ENCODE assay signal across 8 mouse cellular contexts in genomic region chr11:93856284-93856955, GRCm38 (mm10). TPM values are rescaled to one million over a fixed set of nuclear protein-coding genes. Genes with fewer than 3 reads are reported as not detected.
A peak's percentile ranks its signal among the peaks of the same experiment; 100 is the strongest.
DNase-seq lines count a peak whose midpoint lies in the region; ATAC-seq and TF ChIP-seq lines count a peak whose summit lies in the region.

No protein-coding gene starts in this region.

- H3K27ac ChIP-seq in forebrain, postnatal 0 days (ENCODE audit: low read depth, low read length) = no peak overlapping the region

- H3K4me2 ChIP-seq in forebrain, postnatal 0 days (ENCODE audit: low read depth) = no peak overlapping the region

- no peak overlapping the region for H3K4me3 ChIP-seq in forebrain, postnatal 0 days (ENCODE audit: low read depth, low read length)

- no peaks in the 10 kb centered on the region for H3K36me3 ChIP-seq in forebrain, postnatal 0 days (ENCODE audit: insufficient read depth)

- no peak overlapping the region for H3K9ac ChIP-seq in forebrain, postnatal 0 days

- 2% methylated on average over 6 of the region's 6 CpGs for WGBS in forebrain, postnatal 0 days

- H3K9me3 ChIP-seq in forebrain, postnatal 0 days (ENCODE audit: low read length) = no peaks in the 10 kb centered on the region

- no peaks in the 10 kb centered on the region for H3K27me3 ChIP-seq in forebrain, postnatal 0 days (ENCODE audit: insufficient read depth, low read length)

- peak; percentile 18 for DNase-seq in T-cell, adult 2 months (ENCODE audit: low spot score)
- DNase-seq in cerebellum, adult 11-12 months = peak; percentile 68
- peak; percentile 91 for DNase-seq in forebrain, postnatal 0 days
- DNase-seq in layer of hippocampus, postnatal 25 days (ENCODE audit: extremely low spot score in 1 of 2, low spot score in 1 of 2) = peak; percentile 75 to 95
- DNase-seq in right cerebral cortex, postnatal 14 days = peak; percentile 92

- peak; percentile 90 for TF ChIP-seq CTCF in forebrain, postnatal 0 days (IDR thresholded peaks at IDR 0.05; ENCODE audit: low read depth)

- peak; percentile 67 for ATAC-seq in forebrain, postnatal 0 days
- peak; percentile 65 to 69; a peak in 2 of 4 replicates for ATAC-seq in hematopoietic stem cell, adult 5-6 weeks (replicated peaks in 1 of 2; ENCODE audit: insufficient read depth in 1 of 2, low FRiP score in 2 of 2, low TSS enrichment in 1 of 2, low read depth in 1 of 2, poor library complexity in 2 of 2, severe bottlenecking in 2 of 2)
- ATAC-seq in megakaryocyte-erythroid progenitor cell, adult 5-6 weeks (replicated peaks; ENCODE audit: low FRiP score, low TSS enrichment, poor library complexity, severe bottlenecking) = peak; percentile 76
- no peak for ATAC-seq in inflammation-experienced regulatory T-cells, adult 6 months

- no peaks in the 10 kb centered on the region for H3K4me1 ChIP-seq in forebrain, postnatal 0 days (ENCODE audit: insufficient read depth)

RNA-seq across cellular contexts. Expression of gene Utp18, which starts 29.1 kb away (rescaled TPM):
- total RNA-seq in forebrain, postnatal 0 days (2014; rRNA removed) = 38.4 and 38.9 TPM in 2 replicates
- polyA plus RNA-seq in forebrain, postnatal 0 days (2015; fragmentation: Nextera tagmentation; extraction: Ambion mirVana) = 26.0 and 27.5 TPM in 2 replicates
- 44.1 and 68.1 TPM in 2 replicates for total RNA-seq in hematopoietic stem cell, adult 5-6 weeks (2017)
- total RNA-seq in layer of hippocampus, postnatal 25 days (2021) = 10 to 100 TPM; 24.8 to 25.1 TPM
- total RNA-seq in megakaryocyte-erythroid progenitor cell, adult 5-6 weeks (2014; fragmentation: Nextera tagmentation) = 28.4 and 45.0 TPM in 2 replicates
- 88.2 and 93.3 TPM in 2 replicates for total RNA-seq in megakaryocyte-erythroid progenitor cell, adult 5-6 weeks (2017)
- polyA plus RNA-seq in inflammation-experienced regulatory T-cells, adult 6 months (2017; shearing (Covaris generic)) = 10 to 100 TPM; 13.8 to 16.7 (median 14.3) TPM

RNA-seq across cellular contexts. Expression of gene Mbtd1, which starts 29.2 kb away (rescaled TPM):
- total RNA-seq in forebrain, postnatal 0 days (2014; rRNA removed) = 19.1 and 30.6 TPM in 2 replicates
- 10.9 and 13.9 TPM in 2 replicates for polyA plus RNA-seq in forebrain, postnatal 0 days (2015; fragmentation: Nextera tagmentation; extraction: Ambion mirVana)
- total RNA-seq in hematopoietic stem cell, adult 5-6 weeks (2017) = 71.3 and 71.7 TPM in 2 replicates
- total RNA-seq in layer of hippocampus, postnatal 25 days (2021) = 10 to 100 TPM; 25.5 to 35.7 TPM
- 65.7 and 82.5 TPM in 2 replicates for total RNA-seq in megakaryocyte-erythroid progenitor cell, adult 5-6 weeks (2014; fragmentation: Nextera tagmentation)
- 41.8 and 49.8 TPM in 2 replicates for total RNA-seq in megakaryocyte-erythroid progenitor cell, adult 5-6 weeks (2017)
- polyA plus RNA-seq in inflammation-experienced regulatory T-cells, adult 6 months (2017; shearing (Covaris generic)) = 10 to 100 TPM; 27.2 to 32.8 (median 32.5) TPM

Comparison
In these comparisons a context has a peak if more than half of its experiments do, and no peak if none do; other contexts are left out.
1. DNase-seq: peak in every context shown above with its lines; median percentile 92 in right cerebral cortex, postnatal 14 days; 91 in forebrain, postnatal 0 days; 85 in layer of hippocampus, postnatal 25 days; 68 in cerebellum, adult 11-12 months; 18 in T-cell, adult 2 months.